Mouse (Mus musculus): Measurements from ENCODE around the gene Clip3. TPM values are rescaled to one million over a fixed set of nuclear protein-coding genes. Genes with fewer than 3 reads are reported as not detected.

Clip3 gene
- polyA plus RNA-seq (2015; fragmentation: Nextera tagmentation; extraction: Ambion mirVana) = 22.6 and 23.4 TPM in 2 replicates

DNA sequence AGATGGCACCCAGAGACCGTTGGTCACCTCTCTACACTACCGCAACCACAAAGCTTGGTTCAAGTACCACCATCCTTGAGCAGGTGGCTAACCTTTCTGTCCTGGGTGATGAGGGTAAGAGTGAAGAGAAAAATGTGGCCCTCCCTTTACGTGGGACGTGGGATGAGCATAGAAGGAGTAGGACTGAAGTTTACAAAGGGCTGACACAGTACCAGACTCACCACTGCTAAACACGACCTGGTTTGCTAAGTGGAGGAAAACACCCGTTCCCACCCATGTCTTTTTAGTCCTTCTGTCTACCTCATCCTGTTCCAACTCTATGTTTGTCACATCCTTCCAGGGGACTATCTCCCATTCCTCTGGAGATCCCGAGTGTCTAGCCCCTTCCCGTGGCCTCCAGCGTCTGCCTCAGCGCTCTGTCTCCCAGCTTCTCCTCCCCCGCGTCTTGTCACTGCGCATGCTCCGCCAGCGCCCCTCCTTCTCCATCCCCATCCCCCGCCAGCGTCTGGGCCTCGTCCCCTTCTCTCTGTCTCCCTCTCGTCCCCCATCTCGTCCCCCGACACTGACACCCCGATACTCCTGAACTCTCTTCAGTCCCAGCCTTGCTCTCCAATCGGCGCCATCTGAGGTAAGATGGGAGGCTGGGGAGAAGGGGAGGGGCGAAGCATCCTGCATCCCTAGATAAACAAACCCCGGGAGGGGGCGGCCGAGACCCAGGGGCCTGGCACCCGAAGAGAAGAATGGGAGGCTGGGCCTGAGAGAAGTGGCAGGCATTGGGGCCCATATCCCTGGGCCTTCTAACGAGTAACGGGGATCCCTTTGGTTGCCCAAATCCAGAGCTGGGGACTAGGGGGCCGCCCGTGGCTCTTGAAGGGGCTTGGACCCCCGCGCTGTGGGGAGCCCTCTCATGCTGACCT lies at the start of gene Clip3:
Gene Clip3, plus strand, starts transcription at position 514 of the 917 bp plus-strand sequence.
- 0 out of 2 replicates have a peak, but pooled peaks cover 2% of the 10 kb centered on the region for H3K4me1 ChIP-seq (replicated peaks)
- peak within 1 kb of the TSS; percentile 67 for H3K4me2 ChIP-seq (replicated peaks)
- H3K9me3 ChIP-seq = no peaks in the 10 kb centered on the region
- H3K9ac ChIP-seq = peak within 1 kb of the TSS; percentile 68
- WGBS = 8% methylated on average over 35 of the region's 35 CpGs
- H3K27me3 ChIP-seq (replicated peaks) = no peaks in the 10 kb centered on the region
- peaks cover under 1% of the 10 kb centered on the region; the same call in 1 of the 2 replicates for H3K36me3 ChIP-seq
- peak within 1 kb of the TSS; percentile 41 for H3K27ac ChIP-seq
- H3K4me3 ChIP-seq (replicated peaks) = peak within 1 kb of the TSS; percentile 63
- peak; percentile 79 for ATAC-seq

DNA sequence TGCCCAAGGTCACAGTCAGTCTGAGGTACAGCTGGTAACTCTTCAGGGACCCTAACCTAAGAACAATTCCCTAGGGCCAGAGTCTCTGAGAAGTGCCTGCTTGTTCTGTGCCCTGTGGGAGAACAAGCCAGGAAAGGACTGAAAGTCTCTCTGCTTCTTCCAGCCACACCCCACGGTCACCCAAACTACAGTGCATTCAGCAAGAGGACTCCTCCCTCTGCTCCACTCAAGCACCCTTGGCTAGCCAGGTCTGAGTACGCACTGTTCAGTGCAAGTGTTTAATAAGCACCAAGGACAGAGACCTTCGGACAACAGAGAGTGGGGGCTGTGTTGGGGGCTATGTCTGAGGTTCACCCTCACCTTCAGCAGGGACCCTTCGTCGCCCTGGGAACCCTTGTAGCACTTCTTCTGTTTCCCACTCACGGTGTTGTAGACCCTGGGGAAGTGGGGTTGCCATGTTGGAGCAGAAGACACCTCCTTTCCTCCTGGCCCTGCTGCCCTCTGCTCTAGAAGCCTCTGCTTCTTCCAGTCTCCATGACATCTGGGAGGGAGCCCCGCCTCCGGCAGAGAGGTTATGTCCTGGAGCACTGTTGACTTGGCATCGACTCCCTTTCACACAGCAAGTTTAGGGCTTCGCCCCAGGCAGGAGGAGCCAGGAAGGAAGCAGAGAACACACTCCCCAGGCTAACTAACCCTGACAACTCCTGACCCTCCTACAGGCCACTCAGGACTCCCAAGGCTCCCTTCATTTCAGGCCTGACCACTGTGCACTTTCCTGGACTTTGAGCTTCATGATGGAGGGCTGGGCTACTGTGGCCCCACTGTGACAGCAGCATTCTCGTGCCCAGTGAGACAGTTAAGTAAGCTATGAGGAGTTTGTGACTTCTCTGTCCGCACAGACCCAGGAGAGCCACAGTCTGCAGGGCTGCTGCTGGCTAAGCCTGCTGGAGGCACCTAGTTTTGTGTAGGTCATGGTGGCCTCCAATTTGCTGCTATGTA lies 39.3 kb upstream of the Clip3 start:
- Histone ChIP-seq H3K4me1 (replicated peaks) (no peaks in the 10 kb centered on the region), H3K27ac (no peak overlapping the region), H3K27me3 (replicated peaks) (no peaks in the 10 kb centered on the region), H3K36me3 (0 out of 2 replicates have a peak, but pooled peaks cover 4% of the 10 kb centered on the region), H3K4me3 (replicated peaks) (no peak overlapping the region), H3K4me2 (replicated peaks) (no peak overlapping the region), H3K9ac (no peak overlapping the region), H3K9me3 (no peaks in the 10 kb centered on the region)
- 74% methylated on average over 12 of the region's 12 CpGs for WGBS
- peak; percentile 63 for ATAC-seq

DNA sequence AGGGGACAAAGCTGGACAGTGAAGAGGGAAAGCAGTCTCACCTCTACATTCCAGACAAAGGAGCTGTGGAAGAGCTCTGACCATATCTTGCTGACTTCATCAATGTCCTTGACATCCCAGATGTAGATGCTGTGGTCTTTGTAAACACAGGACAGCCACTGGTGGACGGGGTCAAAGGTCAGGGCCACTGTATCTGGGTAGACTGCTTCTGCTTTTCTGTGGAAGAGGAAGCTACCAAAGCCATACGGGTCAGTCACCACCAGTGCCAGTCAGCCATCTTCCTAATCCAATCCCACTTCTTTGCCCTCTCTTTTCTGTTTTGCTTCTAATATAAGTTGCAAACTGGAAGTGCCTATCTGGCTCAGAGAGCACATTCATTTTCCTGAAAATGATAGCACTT lies 26.5 kb upstream of the Clip3 start:
- H3K4me3 ChIP-seq (replicated peaks) = no peak overlapping the region
- H3K27ac ChIP-seq = no peak overlapping the region
- no peak overlapping the region for H3K9ac ChIP-seq
- H3K36me3 ChIP-seq = no peaks in the 10 kb centered on the region
- H3K27me3 ChIP-seq (replicated peaks) = no peaks in the 10 kb centered on the region
- no peaks in the 10 kb centered on the region for H3K4me1 ChIP-seq (replicated peaks)
- WGBS = 67% methylated on average over 2 of the region's 2 CpGs
- ATAC-seq = no peak
- H3K4me2 ChIP-seq (replicated peaks) = no peak overlapping the region
- no peaks in the 10 kb centered on the region for H3K9me3 ChIP-seq

DNA sequence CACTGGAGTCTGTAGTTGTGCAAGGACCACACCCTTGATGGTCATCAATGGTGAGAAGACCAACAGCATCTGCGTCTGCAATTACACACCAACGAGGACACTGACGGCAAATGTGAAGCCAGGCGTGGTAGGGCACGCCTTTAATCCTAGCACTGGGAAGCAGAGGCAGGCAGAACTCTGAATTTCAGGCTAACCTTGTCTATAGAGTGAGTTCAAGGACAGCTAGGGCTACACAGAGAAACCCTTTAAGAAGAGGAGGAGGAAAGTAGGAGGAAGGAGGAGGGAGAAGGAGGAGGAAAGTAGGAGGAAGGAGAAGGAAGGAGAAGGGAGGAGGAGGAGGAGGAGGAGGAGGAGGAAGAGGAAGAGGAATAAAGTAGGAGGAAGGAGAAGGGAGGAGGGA lies 26.0 kb upstream of the Clip3 start:
- ATAC-seq = no peak
- no peaks in the 10 kb centered on the region for H3K36me3 ChIP-seq
- H3K27me3 ChIP-seq (replicated peaks) = no peaks in the 10 kb centered on the region
- H3K4me2 ChIP-seq (replicated peaks) = no peak overlapping the region
- H3K9me3 ChIP-seq = no peaks in the 10 kb centered on the region
- no peaks in the 10 kb centered on the region for H3K4me1 ChIP-seq (replicated peaks)
- no peak overlapping the region for H3K27ac ChIP-seq
- no peak overlapping the region for H3K4me3 ChIP-seq (replicated peaks)
- H3K9ac ChIP-seq = no peak overlapping the region
- 90% methylated on average over 5 of the region's 5 CpGs for WGBS

DNA sequence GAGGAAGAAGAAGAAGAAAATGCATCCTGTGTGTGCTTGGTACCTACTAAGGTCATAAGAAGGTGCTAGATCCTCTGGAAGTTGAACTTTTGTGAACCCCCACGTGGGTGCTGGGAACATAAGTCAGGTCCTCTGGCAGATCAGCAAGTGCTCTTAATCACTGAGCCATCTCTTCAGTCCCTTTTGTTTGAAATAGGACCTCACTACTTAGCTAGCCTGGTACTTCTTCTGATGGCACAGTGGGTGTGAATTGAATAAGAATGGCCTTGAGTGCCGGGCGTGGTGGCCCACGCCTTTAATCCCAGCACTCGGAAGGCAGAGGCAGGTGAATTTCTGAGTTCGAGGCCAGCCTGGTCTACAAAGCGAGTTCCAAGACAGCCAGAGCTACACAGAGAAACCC lies 25.6 kb upstream of the Clip3 start:
- no peak overlapping the region for H3K27ac ChIP-seq
- ATAC-seq = no peak
- no peak overlapping the region for H3K9ac ChIP-seq
- H3K27me3 ChIP-seq (replicated peaks) = no peaks in the 10 kb centered on the region
- H3K4me3 ChIP-seq (replicated peaks) = no peak overlapping the region
- H3K36me3 ChIP-seq = no peaks in the 10 kb centered on the region
- H3K9me3 ChIP-seq = no peaks in the 10 kb centered on the region
- WGBS = 91% methylated on average over 7 of the region's 7 CpGs
- no peaks in the 10 kb centered on the region for H3K4me1 ChIP-seq (replicated peaks)
- H3K4me2 ChIP-seq (replicated peaks) = no peak overlapping the region

DNA sequence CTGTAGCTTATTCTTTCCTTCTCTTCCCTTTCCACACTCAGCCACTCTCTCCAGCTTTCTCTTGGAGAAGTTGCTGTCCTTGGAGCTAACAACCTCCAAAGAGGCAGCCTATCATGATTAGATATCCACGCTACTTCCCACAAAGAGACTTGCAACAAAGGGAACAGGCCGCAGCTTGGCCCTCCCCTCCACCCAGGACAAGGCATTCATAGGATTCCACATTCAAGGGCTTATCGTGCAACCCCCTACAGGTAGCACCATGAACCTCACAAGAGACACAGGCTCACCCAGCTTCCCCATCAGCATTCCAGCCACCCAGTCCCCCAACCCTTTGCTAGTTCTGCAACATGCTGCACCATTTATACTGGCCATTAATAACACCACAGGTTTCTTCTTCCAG lies 24.7 kb upstream of the Clip3 start:
- H3K9me3 ChIP-seq = no peaks in the 10 kb centered on the region
- WGBS = 78% methylated on average over 3 of the region's 3 CpGs

DNA sequence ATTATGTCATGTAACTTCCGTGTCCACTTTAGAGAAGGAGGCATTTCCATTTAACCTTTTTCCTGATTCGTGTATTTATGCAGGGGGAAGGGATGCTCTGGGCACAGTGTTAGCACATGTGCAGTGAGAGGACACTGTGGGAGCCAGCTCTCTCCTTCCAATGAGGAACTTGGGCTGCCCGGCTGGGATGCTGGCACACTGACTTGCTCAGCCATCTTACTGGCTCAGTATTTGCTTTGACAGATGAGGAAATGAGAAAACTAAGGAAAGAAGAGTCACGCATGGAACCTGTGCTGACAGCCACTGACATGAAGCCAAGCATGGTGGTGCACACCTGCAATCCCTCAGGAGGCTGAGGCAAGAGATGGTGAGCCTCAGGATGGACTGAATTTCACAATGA lies 21.9 kb upstream of the Clip3 start:
- WGBS = 91% methylated on average over 4 of the region's 4 CpGs
- H3K27me3 ChIP-seq (replicated peaks) = no peaks in the 10 kb centered on the region
- H3K27ac ChIP-seq = no peak overlapping the region
- H3K9ac ChIP-seq = no peak overlapping the region
- no peak for ATAC-seq
- no peaks in the 10 kb centered on the region for H3K9me3 ChIP-seq
- no peaks in the 10 kb centered on the region for H3K4me1 ChIP-seq (replicated peaks)
- no peak overlapping the region for H3K4me2 ChIP-seq (replicated peaks)
- no peak overlapping the region for H3K4me3 ChIP-seq (replicated peaks)
- no peaks in the 10 kb centered on the region for H3K36me3 ChIP-seq

More for the DNA sequence above, 24.7 kb upstream of the Clip3 start:
- no peaks in the 10 kb centered on the region for H3K4me1 ChIP-seq (replicated peaks)
- no peak for ATAC-seq
- H3K36me3 ChIP-seq = no peaks in the 10 kb centered on the region
- no peak overlapping the region for H3K9ac ChIP-seq
- H3K27ac ChIP-seq = no peak overlapping the region
- no peak overlapping the region for H3K4me2 ChIP-seq (replicated peaks)
- H3K27me3 ChIP-seq (replicated peaks) = no peaks in the 10 kb centered on the region
- no peak overlapping the region for H3K4me3 ChIP-seq (replicated peaks)

DNA sequence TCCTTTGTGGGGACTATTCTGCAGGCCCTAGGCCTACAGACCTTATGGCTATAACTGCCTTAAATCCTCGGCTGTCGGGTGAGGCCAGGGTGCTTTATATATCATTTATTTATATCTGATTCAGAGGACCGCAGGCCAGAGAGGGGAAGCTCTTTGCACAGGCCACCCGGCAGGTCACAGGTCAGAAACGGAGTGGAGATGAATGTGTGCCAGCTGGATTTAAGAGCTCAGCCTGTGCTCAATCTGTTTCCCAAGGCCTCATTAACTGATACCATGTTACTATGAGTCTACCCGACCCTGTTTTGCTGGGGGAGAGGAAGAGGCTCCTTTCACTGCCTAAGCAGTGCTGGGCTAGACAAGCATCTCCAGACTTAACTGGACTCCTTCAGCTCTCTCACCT lies 17.1 kb upstream of the Clip3 start:
- 53% methylated on average over 6 of the region's 6 CpGs for WGBS
- Histone ChIP-seq H3K9ac (no peak overlapping the region), H3K4me1 (replicated peaks) (peaks cover 1% of the 10 kb centered on the region; the same call in 1 of the 2 replicates), H3K27me3 (replicated peaks) (no peaks in the 10 kb centered on the region), H3K4me3 (replicated peaks) (no peak overlapping the region), H3K9me3 (no peaks in the 10 kb centered on the region), H3K36me3 (no peaks in the 10 kb centered on the region), H3K27ac (no peak overlapping the region), H3K4me2 (replicated peaks) (no peak overlapping the region)
- ATAC-seq = no peak

DNA sequence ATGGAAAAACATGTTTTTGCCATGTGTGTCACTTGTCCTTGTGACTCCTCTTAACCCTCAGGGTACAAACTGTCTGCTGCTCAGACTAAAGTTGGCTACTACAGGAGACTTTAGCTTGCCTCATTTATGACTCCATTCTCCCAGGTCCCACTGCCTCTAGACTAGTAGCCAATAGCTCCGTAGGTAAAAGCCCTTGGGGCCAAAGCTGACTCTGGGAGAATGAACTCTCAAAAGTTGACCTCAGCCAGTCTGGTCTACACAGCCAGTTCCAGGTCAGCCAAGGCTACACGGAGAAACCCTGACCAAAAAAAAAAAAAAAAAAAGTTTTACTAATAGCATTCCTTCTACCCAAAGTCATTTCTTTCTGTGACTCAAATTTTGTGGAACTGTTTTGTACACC lies 12.6 kb upstream of the Clip3 start:
- Histone ChIP-seq H3K9me3 (no peaks in the 10 kb centered on the region), H3K4me2 (replicated peaks) (peak overlapping the region; percentile 86), H3K27me3 (replicated peaks) (no peaks in the 10 kb centered on the region), H3K4me3 (replicated peaks) (no peak overlapping the region), H3K36me3 (no peaks in the 10 kb centered on the region), H3K4me1 (replicated peaks) (peaks cover 4% of the 10 kb centered on the region; the same call in 1 of the 2 replicates), H3K9ac (no peak overlapping the region), H3K27ac (no peak overlapping the region)
- WGBS = 40% methylated on average over 2 of the region's 2 CpGs
- ATAC-seq = no peak

DNA sequence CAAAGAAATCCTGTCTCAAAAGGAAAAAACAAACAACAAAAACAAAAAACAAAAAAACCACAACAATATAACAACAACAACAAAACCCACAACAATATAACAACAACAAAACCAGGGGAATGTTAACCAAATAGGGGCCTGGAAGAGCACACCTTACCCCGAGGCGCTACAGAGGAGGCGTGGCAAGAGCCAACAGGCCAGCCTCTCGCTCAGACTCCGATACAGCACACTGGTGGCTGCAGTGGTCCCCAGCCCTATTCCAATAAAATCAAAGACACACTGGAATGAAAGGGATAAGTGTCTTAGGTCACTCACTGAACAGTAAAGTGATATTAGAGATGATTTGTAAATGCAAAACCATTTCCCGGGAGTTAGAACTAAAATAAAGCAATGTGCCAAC lies 12.0 kb upstream of the Clip3 start:
- H3K4me2 ChIP-seq (replicated peaks) = peak overlapping the region; percentile 86
- ATAC-seq = peak; percentile 35; the same call in 1 of the 2 replicates
- H3K27ac ChIP-seq = peak overlapping the region; percentile 98

DNA sequence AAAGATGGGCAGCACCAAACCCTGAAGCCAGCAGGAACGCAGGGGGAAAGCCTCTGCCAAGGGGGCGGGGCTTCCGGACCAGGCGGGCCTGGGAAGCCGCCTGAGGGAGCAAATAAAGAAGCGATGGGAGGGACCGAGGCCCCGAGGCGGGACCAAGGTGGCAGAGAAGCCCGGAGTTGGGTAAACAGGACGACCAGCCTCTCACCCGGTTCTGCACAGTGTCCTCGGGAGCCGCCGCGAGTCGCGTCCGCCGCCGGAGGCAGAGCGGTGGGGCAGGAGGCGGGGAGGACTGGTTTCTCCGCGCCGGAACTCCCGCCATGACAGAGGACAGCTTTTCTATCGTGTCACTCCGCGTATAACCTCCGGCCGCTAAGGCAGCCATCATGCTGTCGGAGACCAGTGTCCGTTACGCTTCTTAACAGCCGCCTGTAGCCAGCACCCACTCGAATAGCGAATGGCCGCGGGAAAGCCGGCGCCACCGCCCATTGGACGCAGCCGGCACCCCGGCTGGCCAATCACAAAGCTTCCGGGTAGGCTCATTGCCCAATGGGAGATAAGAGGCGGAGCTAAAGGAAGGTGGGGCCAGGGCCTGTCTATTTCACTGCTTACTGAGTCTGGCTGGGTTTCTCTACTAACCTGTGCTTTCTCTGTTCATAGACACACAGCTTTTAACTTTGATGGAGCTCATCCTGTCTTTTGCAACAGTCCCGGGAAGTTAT lies 11.4 kb upstream of the Clip3 start, which contains the start of the genes Thap8 and Wdr62:
Gene Thap8, plus strand, starts transcription at position 144 of the 719 bp plus-strand sequence.
Gene Wdr62, minus strand, starts transcription at position 469 of the 719 bp plus-strand sequence.
- ATAC-seq = peak; percentile 98
- H3K4me3 ChIP-seq (replicated peaks) = peak within 1 kb of the TSS; percentile 82
- WGBS = under 1% methylated on average over 49 of the region's 49 CpGs
- H3K27ac ChIP-seq = peak within 1 kb of the TSS; percentile 98
- H3K9ac ChIP-seq = peak within 1 kb of the TSS; percentile 54
- no peaks in the 10 kb centered on the region for H3K9me3 ChIP-seq
- H3K4me2 ChIP-seq (replicated peaks) = peak within 1 kb of the TSS; percentile 86
- H3K4me1 ChIP-seq (replicated peaks) = peaks cover 4% of the 10 kb centered on the region; the same call in 1 of the 2 replicates
- no peaks in the 10 kb centered on the region for H3K27me3 ChIP-seq (replicated peaks)
- no peaks in the 10 kb centered on the region for H3K36me3 ChIP-seq

More for the DNA sequence above, 12.0 kb upstream of the Clip3 start:
- 0% methylated on average over 6 of the region's 6 CpGs for WGBS
- H3K4me3 ChIP-seq (replicated peaks) = peak overlapping the region; percentile 82
- no peaks in the 10 kb centered on the region for H3K9me3 ChIP-seq
- H3K27me3 ChIP-seq (replicated peaks) = no peaks in the 10 kb centered on the region
- no peaks in the 10 kb centered on the region for H3K36me3 ChIP-seq
- peaks cover 4% of the 10 kb centered on the region; the same call in 1 of the 2 replicates for H3K4me1 ChIP-seq (replicated peaks)
- peak overlapping the region; percentile 54 for H3K9ac ChIP-seq
